Mouse (Mus musculus): ENCODE results near the gene Cadm2. TPM values are rescaled to one million over a fixed set of nuclear protein-coding genes. Genes with fewer than 3 reads are reported as not detected.

The Cadm2 gene
- polyA plus RNA-seq, 1 experiment from 2014 or later = 65.6 TPM

DNA sequence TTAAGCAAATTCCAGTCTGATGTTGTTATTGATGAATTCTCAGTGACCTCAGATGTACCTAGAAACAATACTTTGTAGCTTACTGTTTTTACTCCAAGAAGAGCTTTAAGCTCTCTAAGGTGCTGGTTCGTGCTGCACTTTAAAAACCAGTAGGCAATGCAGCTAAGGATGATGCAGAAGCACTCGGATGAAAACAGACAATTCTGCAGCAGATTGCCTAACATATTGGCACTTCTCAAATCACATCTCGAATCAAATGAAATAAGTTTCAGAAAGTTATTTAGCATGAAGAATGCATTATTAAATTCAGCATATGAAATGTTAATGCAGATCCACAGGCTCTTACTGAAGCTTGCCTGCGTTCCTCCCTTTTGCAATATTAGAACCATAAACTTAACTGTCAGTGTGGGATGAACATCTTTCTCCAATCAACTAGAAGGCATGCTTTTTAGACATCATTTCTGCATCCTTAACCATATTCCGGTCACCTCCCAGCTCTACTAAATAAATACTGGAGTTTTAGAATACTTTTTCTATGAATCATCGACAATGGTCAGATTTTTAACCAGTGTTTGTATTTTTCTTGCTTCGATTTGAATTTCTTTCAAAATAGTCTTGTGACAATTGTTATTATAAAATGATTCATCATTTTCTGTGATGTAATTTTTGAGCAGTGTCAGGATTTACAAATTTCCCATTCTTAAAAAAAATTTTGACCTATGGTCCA, 544.4 kb downstream of the Cadm2 start:
- WGBS = 79% methylated on average over 7 of the region's 7 CpGs
- Histone ChIP-seq H3K4me3 (ENCODE audit: low read depth, low read length) (no peak overlapping the region), H3K27me3 (ENCODE audit: control insufficient read depth, insufficient read depth, low read length) (no peaks in the 10 kb centered on the region), H3K27ac (ENCODE audit: low read depth, low read length) (no peak overlapping the region), H3K9me3 (ENCODE audit: control insufficient read depth, low read length) (no peaks in the 10 kb centered on the region), H3K4me2 (ENCODE audit: low read depth, low read length) (no peak overlapping the region), H3K36me3 (ENCODE audit: control insufficient read depth, insufficient read depth, low read length) (no peaks in the 10 kb centered on the region), H3K4me1 (ENCODE audit: control insufficient read depth, insufficient read depth, low read length) (no peaks in the 10 kb centered on the region), H3K9ac (replicated peaks; ENCODE audit: low read depth, low read length) (no peak overlapping the region)
- ATAC-seq (ENCODE audit: low read depth) = no peak

DNA sequence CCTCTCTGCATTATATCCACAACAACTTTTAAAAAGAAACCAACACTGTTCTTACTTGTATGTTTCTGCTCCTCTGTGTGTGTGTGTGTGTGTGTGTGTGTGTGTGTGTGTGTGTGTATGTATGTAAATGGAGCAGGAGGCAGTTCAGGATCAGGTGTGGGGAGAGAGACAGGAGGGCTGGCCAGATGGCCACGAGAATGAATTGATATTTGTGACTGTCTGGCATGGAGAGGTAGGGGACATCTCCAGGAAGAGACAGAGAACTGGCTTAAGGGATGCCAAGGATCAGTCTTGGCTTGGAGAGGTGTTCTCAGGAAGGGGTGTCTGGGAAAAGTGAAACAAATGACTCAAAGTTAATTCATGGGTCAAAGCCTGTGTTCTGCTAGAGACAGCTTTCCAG, 552.2 kb downstream of the Cadm2 start:
- no peak for ATAC-seq (ENCODE audit: low read depth)
- Histone ChIP-seq H3K4me3 (ENCODE audit: low read depth, low read length) (no peak overlapping the region), H3K9me3 (ENCODE audit: control insufficient read depth, low read length) (no peaks in the 10 kb centered on the region), H3K9ac (replicated peaks; ENCODE audit: low read depth, low read length) (no peak overlapping the region), H3K27ac (ENCODE audit: low read depth, low read length) (no peak overlapping the region), H3K27me3 (ENCODE audit: control insufficient read depth, insufficient read depth, low read length) (no peaks in the 10 kb centered on the region), H3K36me3 (ENCODE audit: control insufficient read depth, insufficient read depth, low read length) (no peaks in the 10 kb centered on the region), H3K4me1 (ENCODE audit: control insufficient read depth, insufficient read depth, low read length) (no peaks in the 10 kb centered on the region), H3K4me2 (ENCODE audit: low read depth, low read length) (no peak overlapping the region)
- 42% methylated on average over 1 of the region's 1 CpGs for WGBS

DNA sequence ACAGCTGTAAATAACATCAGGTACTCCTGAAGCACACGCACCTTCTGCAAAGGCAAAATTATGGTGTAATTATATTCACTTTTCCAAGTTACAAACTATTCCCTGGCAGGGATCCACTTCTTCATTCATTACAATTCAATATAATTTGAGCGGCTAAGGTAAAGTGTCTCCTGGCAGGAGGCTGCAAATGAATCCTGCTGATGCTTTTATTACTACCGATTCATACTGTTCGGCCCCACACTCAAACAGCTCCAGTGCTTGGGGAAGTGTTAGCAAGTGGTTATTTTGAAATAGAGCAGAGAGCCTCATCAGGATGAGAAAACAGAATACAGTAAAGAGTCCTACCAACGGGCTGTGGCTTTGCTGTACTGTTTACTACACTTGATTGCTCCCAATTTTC, 589.8 kb downstream of the Cadm2 start:
- no peak overlapping the region for H3K27ac ChIP-seq (ENCODE audit: low read depth, low read length)
- 55% methylated on average over 5 of the region's 5 CpGs for WGBS
- H3K4me3 ChIP-seq (ENCODE audit: low read depth, low read length) = no peak overlapping the region
- no peaks in the 10 kb centered on the region for H3K27me3 ChIP-seq (ENCODE audit: control insufficient read depth, insufficient read depth, low read length)
- no peaks in the 10 kb centered on the region for H3K9me3 ChIP-seq (ENCODE audit: control insufficient read depth, low read length)
- H3K4me2 ChIP-seq (ENCODE audit: low read depth, low read length) = no peak overlapping the region
- H3K4me1 ChIP-seq (ENCODE audit: control insufficient read depth, insufficient read depth, low read length) = no peaks in the 10 kb centered on the region
- H3K36me3 ChIP-seq (ENCODE audit: control insufficient read depth, insufficient read depth, low read length) = no peaks in the 10 kb centered on the region
- peak; percentile 34; the same call in 1 of the 2 replicates for ATAC-seq (ENCODE audit: low read depth)
- H3K9ac ChIP-seq (replicated peaks; ENCODE audit: low read depth, low read length) = no peak overlapping the region

DNA sequence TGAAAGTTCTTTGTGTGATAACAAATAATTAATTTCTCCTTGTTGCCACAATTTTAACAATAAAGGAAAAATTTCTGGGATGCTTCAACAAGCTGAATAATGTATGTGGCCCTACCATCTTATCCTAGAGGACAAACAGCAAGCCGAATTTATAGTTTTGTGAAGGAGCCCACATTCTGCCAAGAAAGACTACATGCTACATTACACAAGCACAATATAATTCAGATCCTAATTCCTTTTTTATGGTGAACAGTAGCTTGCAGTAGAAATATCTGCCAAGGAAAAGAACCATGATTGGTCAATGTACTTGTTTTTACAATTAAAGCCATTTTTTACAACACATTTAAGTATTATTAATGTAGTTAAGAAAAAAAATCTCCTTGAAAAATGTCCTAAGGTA, 600.9 kb downstream of the Cadm2 start:
- Histone ChIP-seq H3K27ac (ENCODE audit: low read depth, low read length) (no peak overlapping the region), H3K4me3 (ENCODE audit: low read depth, low read length) (no peak overlapping the region), H3K27me3 (ENCODE audit: control insufficient read depth, insufficient read depth, low read length) (no peaks in the 10 kb centered on the region), H3K9ac (replicated peaks; ENCODE audit: low read depth, low read length) (no peak overlapping the region), H3K4me1 (ENCODE audit: control insufficient read depth, insufficient read depth, low read length) (no peaks in the 10 kb centered on the region), H3K36me3 (ENCODE audit: control insufficient read depth, insufficient read depth, low read length) (no peaks in the 10 kb centered on the region), H3K4me2 (ENCODE audit: low read depth, low read length) (no peak overlapping the region), H3K9me3 (ENCODE audit: control insufficient read depth, low read length) (no peaks in the 10 kb centered on the region)
- ATAC-seq (ENCODE audit: low read depth) = no peak
- 60% methylated on average over 1 of the region's 1 CpGs for WGBS

DNA sequence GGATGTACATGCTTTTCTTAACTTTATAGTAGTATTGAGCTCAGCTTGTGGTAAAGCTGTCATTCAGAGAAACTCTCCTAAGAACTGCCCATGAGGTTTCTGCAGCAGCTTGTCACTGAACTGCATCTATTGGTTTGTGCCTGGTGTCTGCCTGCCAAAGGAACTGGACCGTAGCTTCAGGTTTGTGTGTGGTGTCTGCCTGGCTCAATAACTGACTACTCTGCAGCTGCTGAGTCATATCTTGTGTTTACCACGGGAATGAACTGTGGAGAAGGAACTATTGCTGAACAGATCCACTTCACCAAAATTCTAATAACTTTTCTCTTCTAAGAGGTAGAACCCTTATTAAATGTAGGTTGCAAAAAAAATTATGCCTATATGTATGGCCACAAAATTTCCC, 603.0 kb downstream of the Cadm2 start:
- Histone ChIP-seq H3K27me3 (ENCODE audit: control insufficient read depth, insufficient read depth, low read length) (no peaks in the 10 kb centered on the region), H3K27ac (ENCODE audit: low read depth, low read length) (no peak overlapping the region), H3K36me3 (ENCODE audit: control insufficient read depth, insufficient read depth, low read length) (no peaks in the 10 kb centered on the region), H3K4me2 (ENCODE audit: low read depth, low read length) (no peak overlapping the region), H3K9me3 (ENCODE audit: control insufficient read depth, low read length) (no peaks in the 10 kb centered on the region), H3K9ac (replicated peaks; ENCODE audit: low read depth, low read length) (no peak overlapping the region), H3K4me3 (ENCODE audit: low read depth, low read length) (no peak overlapping the region), H3K4me1 (ENCODE audit: control insufficient read depth, insufficient read depth, low read length) (no peaks in the 10 kb centered on the region)
- WGBS = 86% methylated on average over 2 of the region's 2 CpGs
- ATAC-seq (ENCODE audit: low read depth) = no peak

DNA sequence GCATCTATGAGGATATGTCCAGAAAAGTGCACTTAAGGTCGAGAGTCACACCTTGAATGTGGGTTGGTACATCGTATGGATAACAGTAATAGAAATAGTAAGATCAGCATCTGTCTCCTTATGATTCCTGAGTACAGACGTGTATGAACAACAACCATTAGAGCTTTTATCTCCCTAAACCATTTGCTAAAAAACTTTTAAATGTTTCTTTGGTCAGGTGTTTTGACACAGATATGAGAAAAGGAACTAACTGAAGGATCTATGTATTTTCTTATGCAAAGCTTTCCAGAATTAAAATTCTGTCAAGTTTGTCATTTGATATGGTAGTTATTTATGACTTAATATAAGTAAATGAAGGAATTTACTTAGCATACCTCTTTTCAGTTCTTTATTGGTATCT, 617.5 kb downstream of the Cadm2 start:
- Histone ChIP-seq H3K27ac (ENCODE audit: low read depth, low read length) (no peak overlapping the region), H3K9me3 (ENCODE audit: control insufficient read depth, low read length) (no peaks in the 10 kb centered on the region), H3K4me3 (ENCODE audit: low read depth, low read length) (no peak overlapping the region), H3K27me3 (ENCODE audit: control insufficient read depth, insufficient read depth, low read length) (no peaks in the 10 kb centered on the region), H3K4me1 (ENCODE audit: control insufficient read depth, insufficient read depth, low read length) (no peaks in the 10 kb centered on the region), H3K4me2 (ENCODE audit: low read depth, low read length) (no peak overlapping the region), H3K9ac (replicated peaks; ENCODE audit: low read depth, low read length) (no peak overlapping the region), H3K36me3 (ENCODE audit: control insufficient read depth, insufficient read depth, low read length) (no peaks in the 10 kb centered on the region)
- 87% methylated on average over 3 of the region's 3 CpGs for WGBS
- ATAC-seq (ENCODE audit: low read depth) = no peak

DNA sequence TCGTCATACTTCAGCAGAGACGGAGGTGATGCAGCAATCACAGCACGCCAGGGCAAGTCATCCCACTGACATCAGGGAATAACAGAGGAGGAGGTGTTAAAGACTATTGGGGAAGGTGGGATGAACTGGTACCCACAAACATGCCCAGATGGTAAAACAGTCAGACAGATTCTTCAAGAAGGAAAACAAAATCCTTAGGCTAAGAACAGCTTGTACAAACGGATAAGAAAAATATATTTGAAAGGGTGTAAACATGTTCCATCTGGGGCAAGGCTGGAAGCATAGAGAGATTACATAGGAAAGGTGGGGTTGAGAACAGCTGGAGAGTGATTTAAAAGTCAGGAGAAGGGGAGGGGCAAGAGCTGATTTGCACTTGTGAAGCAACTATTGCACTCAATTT, 619.0 kb downstream of the Cadm2 start:
- Histone ChIP-seq H3K4me3 (ENCODE audit: low read depth, low read length) (no peak overlapping the region), H3K4me2 (ENCODE audit: low read depth, low read length) (no peak overlapping the region), H3K9me3 (ENCODE audit: control insufficient read depth, low read length) (no peaks in the 10 kb centered on the region), H3K4me1 (ENCODE audit: control insufficient read depth, insufficient read depth, low read length) (no peaks in the 10 kb centered on the region), H3K9ac (replicated peaks; ENCODE audit: low read depth, low read length) (no peak overlapping the region), H3K36me3 (ENCODE audit: control insufficient read depth, insufficient read depth, low read length) (no peaks in the 10 kb centered on the region), H3K27ac (ENCODE audit: low read depth, low read length) (no peak overlapping the region), H3K27me3 (ENCODE audit: control insufficient read depth, insufficient read depth, low read length) (no peaks in the 10 kb centered on the region)
- ATAC-seq (ENCODE audit: low read depth) = no peak
- WGBS = 55% methylated on average over 4 of the region's 4 CpGs

DNA sequence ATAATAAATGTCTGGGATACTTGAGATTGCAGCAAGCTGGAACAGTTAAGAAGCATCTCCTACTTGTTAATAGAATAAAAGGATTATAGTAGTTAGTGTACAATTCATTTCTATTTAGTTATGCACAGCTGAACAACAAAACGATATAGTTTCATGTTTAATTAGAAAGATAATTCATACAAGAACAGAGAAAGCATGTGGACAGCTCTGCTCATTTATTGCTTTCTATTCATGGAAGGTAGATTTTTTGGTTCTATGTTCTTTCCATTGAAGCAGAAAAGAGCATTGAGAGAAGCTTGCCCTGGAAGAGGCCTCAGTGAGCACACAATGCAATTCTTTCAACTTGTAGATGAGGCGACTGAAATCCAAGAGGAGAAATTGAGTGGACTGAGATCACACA, 623.2 kb downstream of the Cadm2 start:
- Histone ChIP-seq H3K4me2 (ENCODE audit: low read depth, low read length) (no peak overlapping the region), H3K36me3 (ENCODE audit: control insufficient read depth, insufficient read depth, low read length) (no peaks in the 10 kb centered on the region), H3K4me1 (ENCODE audit: control insufficient read depth, insufficient read depth, low read length) (no peaks in the 10 kb centered on the region), H3K27me3 (ENCODE audit: control insufficient read depth, insufficient read depth, low read length) (no peaks in the 10 kb centered on the region), H3K4me3 (ENCODE audit: low read depth, low read length) (no peak overlapping the region), H3K27ac (ENCODE audit: low read depth, low read length) (no peak overlapping the region), H3K9ac (replicated peaks; ENCODE audit: low read depth, low read length) (no peak overlapping the region), H3K9me3 (ENCODE audit: control insufficient read depth, low read length) (no peaks in the 10 kb centered on the region)
- ATAC-seq (ENCODE audit: low read depth) = no peak
- WGBS = 61% methylated on average over 2 of the region's 2 CpGs

DNA sequence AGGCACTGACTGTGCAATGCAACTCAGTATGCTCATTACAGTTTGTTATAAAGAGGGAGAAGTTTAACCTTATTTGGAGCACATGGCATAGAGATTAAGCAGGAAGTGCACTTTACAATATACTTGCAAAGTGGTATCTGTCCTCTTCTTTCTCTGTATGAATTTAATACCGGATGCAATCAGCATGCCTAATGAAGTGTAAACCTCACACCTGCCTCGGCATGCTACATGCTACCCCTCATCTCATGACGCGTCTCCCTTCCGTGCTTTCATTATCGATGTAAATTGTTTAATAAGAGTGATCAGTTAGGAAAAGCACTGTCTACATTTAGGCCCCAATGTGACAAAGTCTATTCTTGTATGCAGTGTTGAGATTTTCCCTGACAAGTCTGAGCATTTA, 633.0 kb downstream of the Cadm2 start:
- Histone ChIP-seq H3K36me3 (ENCODE audit: control insufficient read depth, insufficient read depth, low read length) (no peaks in the 10 kb centered on the region), H3K4me3 (ENCODE audit: low read depth, low read length) (no peak overlapping the region), H3K4me2 (ENCODE audit: low read depth, low read length) (no peak overlapping the region), H3K9me3 (ENCODE audit: control insufficient read depth, low read length) (no peaks in the 10 kb centered on the region), H3K27me3 (ENCODE audit: control insufficient read depth, insufficient read depth, low read length) (no peaks in the 10 kb centered on the region), H3K27ac (ENCODE audit: low read depth, low read length) (no peak overlapping the region), H3K9ac (replicated peaks; ENCODE audit: low read depth, low read length) (no peak overlapping the region), H3K4me1 (ENCODE audit: control insufficient read depth, insufficient read depth, low read length) (no peaks in the 10 kb centered on the region)
- no peak for ATAC-seq (ENCODE audit: low read depth)
- 57% methylated on average over 6 of the region's 6 CpGs for WGBS

Data from neural tube, embryonic 14.5 days (tissue).